Mouse (Mus musculus) thymus, adult 2 months (tissue): ENCODE measurements around the gene Irgc1. TPM values are rescaled to one million over a fixed set of nuclear protein-coding genes. Genes with fewer than 3 reads are reported as not detected.

Source experiments
- DNase-seq: peaks from one replicate; pipeline ENCODE4 v3.0.0; 2021
- H3K27ac ChIP-seq: fragments of 200-500 bp; 2 replicates; pipeline ENCODE4 v1.5.1; 2012; ENCODE audit warnings: low read length, control low read depth; ENCODE audit not compliant: control insufficient read depth, insufficient read depth
- H3K27me3 ChIP-seq: fragments of 200-500 bp; 2 replicates; pipeline ENCODE4 v1.6.1; 2012; ENCODE audit warnings: mild to moderate bottlenecking, low read length, moderate library complexity, mixed read lengths; ENCODE audit not compliant: control insufficient read depth, insufficient read depth
- H3K36me3 ChIP-seq: fragments of 200-500 bp; 2 replicates; pipeline ENCODE4 v1.6.1; 2012; ENCODE audit warnings: mild to moderate bottlenecking, low read length, moderate library complexity; ENCODE audit not compliant: control insufficient read depth, insufficient read depth
- H3K4me1 ChIP-seq: fragments of 200-500 bp; replicated peaks from 2 replicates; pipeline ENCODE4 v1.6.1; 2012; ENCODE audit warnings: low read length; ENCODE audit not compliant: control insufficient read depth, insufficient read depth
- H3K4me3 ChIP-seq: fragments of 200-500 bp; 2 replicates; pipeline ENCODE4 v1.5.1; 2012; ENCODE audit warnings: mild to moderate bottlenecking, low read length, control low read depth, moderate library complexity; ENCODE audit not compliant: control insufficient read depth, insufficient read depth
- CTCF ChIP-seq: fragments of 200-500 bp; IDR thresholded peaks from 2 replicates; pipeline ENCODE4 v1.5.1; 2012; ENCODE audit warnings: mild to moderate bottlenecking, control low read depth, low read length, moderate library complexity, borderline replicate concordance; ENCODE audit not compliant: control insufficient read depth, poor library complexity, insufficient read depth; ENCODE audit errors: extremely low read depth
- POLR2A ChIP-seq: fragments of 200-500 bp; IDR thresholded peaks from 2 replicates; pipeline ENCODE4 v1.6.1; 2012; ENCODE audit warnings: mild to moderate bottlenecking, low read length, control low read depth, moderate library complexity; ENCODE audit not compliant: control insufficient read depth, poor library complexity, insufficient read depth; ENCODE audit errors: extremely low read depth
- WGBS: fragments of 180-500 bp; shearing (Covaris S2); methylation state at CpG from one replicate; pipeline ENCODE4 v1.1.7; 2018; 5-methylcytosine and 5-hydroxymethylcytosine counted together
- polyA plus RNA-seq: library from polyadenylated mRNA; depleted of rRNA; stranded (reverse); fragments of >200 nt; gene quantifications from 2 replicates; pipeline ENCODE4 v1.2.3, GENCODE M21; 2012; rRNA removed

The Irgc1 gene
- polyA plus RNA-seq = 0.97 and 3.0 TPM in 2 replicates

- no peaks in the 10 kb centered on the region for H3K36me3 ChIP-seq
- peaks cover 59% of the 10 kb centered on the region for H3K4me1 ChIP-seq
- DNase-seq = no peak
- H3K4me3 ChIP-seq = no peak within 1 kb of the TSS
- WGBS = 4% methylated on average over 9 of the region's 9 CpGs
- H3K27ac ChIP-seq = peak within 1 kb of the TSS; percentile 2; the same call in 1 of the 2 replicates
- no peaks in the 10 kb centered on the region for H3K27me3 ChIP-seq
- TF ChIP-seq CTCF (no peak), POLR2A (no peak)
Measured at GRCm38 (mm10) chr7:24451855-24452311, at the start of gene Irgc1. Irgc1 (minus strand) TSS chr7:24452297.

DNA sequence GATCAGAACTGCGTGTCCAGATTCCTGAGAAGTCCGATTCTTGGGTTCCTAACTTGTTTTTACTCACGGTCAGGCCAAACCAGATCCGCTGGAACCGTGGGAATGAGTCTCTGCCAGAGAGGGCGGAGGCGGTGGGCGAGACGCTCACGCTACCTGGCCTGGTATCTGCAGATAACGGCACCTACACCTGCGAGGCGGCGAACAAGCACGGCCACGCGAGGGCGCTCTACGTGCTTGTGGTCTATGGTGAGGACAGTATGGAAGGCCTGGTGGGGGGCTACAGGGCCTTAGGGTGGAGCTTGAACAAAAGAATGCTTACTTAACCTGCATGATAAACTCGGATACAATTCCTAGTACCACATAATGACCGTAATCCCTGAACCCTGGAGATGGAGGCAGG is 49.4 kb upstream of the Irgc1 start:
- Histone ChIP-seq H3K36me3 (no peaks in the 10 kb centered on the region), H3K4me3 (no peak overlapping the region), H3K27ac (no peak overlapping the region), H3K27me3 (peaks cover 9% of the 10 kb centered on the region), H3K4me1 (0 out of 2 replicates have a peak, but pooled peaks cover 4% of the 10 kb centered on the region)
- no peak for TF ChIP-seq POLR2A
- peak; percentile 47; the same call in 1 of the 2 replicates for TF ChIP-seq CTCF
- peak; percentile 48 for DNase-seq
- WGBS = 51% methylated on average over 21 of the region's 21 CpGs

DNA sequence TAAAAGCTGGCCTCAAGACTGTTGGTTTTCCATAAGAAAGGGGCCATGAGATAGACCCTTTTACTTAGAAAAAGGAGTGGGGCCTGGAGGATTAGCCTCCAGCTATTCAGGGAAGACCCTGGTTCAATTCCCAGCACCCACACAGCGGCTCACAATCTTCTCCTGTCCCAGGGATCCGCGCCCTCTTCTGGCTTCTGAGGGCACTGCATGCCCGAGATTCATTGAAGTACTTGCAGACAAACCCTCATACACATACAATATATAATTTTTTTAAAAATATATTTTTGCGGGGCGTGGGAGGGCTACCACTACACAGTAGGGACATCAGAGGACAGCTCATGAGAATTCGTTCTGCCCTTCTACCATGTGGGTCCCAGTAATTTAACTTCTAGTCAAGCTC is 48.8 kb upstream of the Irgc1 start:
- H3K36me3 ChIP-seq = no peaks in the 10 kb centered on the region
- H3K27me3 ChIP-seq = peaks cover 9% of the 10 kb centered on the region
- peak; percentile 56 for DNase-seq
- H3K27ac ChIP-seq = no peak overlapping the region
- WGBS = 32% methylated on average over 7 of the region's 7 CpGs
- TF ChIP-seq CTCF (no peak), POLR2A (no peak)
- H3K4me1 ChIP-seq = 0 out of 2 replicates have a peak, but pooled peaks cover 4% of the 10 kb centered on the region
- no peak overlapping the region for H3K4me3 ChIP-seq

DNA sequence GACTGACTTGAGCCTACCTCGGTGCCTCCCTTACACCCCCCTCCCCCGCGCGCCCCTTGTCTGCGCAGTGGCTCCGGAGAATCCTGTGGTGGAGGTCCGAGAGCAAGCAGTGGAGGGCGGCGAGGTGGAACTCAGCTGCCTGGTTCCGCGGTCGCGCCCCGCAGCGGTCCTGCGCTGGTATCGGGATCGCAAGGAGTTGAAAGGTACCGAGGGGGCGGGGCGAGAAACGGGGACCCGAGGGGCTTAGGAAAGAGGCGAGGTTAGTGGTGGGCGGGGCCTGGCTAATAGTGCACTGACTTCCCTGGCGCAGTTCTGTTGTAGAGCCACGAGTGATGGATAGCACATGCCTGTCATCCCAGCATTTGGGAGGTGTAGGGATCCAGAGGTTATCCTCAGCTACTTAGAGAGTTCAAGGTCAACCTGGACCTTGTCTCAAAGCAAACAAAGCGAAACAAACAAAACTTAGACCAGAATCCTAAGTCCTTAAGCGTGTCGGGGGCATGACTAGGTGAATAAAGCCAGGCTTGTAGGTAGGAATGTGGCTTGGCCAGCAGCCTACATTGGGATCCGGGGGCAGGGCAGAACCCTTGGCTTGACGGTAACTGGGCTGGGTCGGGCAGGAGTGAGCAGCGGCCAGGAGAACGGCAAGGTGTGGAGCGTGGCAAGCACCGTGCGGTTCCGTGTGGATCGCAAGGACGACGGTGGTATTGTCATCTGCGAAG is 47.9 kb upstream of the Irgc1 start:
- WGBS = 17% methylated on average over 43 of the region's 43 CpGs
- Histone ChIP-seq H3K27ac (no peak overlapping the region), H3K27me3 (peaks cover 9% of the 10 kb centered on the region), H3K4me3 (no peak overlapping the region), H3K36me3 (no peaks in the 10 kb centered on the region), H3K4me1 (0 out of 2 replicates have a peak, but pooled peaks cover 4% of the 10 kb centered on the region)
- TF ChIP-seq POLR2A = no peak
- no peak for TF ChIP-seq CTCF
- no peak for DNase-seq

GRCm38 (mm10) chr7:24488303-24488702 is 36.2 kb upstream of the Irgc1 start:
- Histone ChIP-seq H3K36me3 (no peaks in the 10 kb centered on the region), H3K4me1 (no peaks in the 10 kb centered on the region), H3K27me3 (no peaks in the 10 kb centered on the region), H3K4me3 (no peak overlapping the region), H3K27ac (no peak overlapping the region)
- 92% methylated on average over 8 of the region's 8 CpGs for WGBS
- TF ChIP-seq CTCF (no peak), POLR2A (no peak)
- DNase-seq = no peak

GRCm38 (mm10) chr7:24487403-24487802 is 35.3 kb upstream of the Irgc1 start:
- H3K4me3 ChIP-seq = no peak overlapping the region
- no peak overlapping the region for H3K27ac ChIP-seq
- 73% methylated on average over 3 of the region's 3 CpGs for WGBS
- no peaks in the 10 kb centered on the region; the same call in 1 of the 2 replicates for H3K4me1 ChIP-seq
- peaks cover 5% of the 10 kb centered on the region; the same call in 1 of the 2 replicates for H3K27me3 ChIP-seq
- no peak for DNase-seq
- no peaks in the 10 kb centered on the region for H3K36me3 ChIP-seq
- no peak for TF ChIP-seq POLR2A
- TF ChIP-seq CTCF = no peak

DNA sequence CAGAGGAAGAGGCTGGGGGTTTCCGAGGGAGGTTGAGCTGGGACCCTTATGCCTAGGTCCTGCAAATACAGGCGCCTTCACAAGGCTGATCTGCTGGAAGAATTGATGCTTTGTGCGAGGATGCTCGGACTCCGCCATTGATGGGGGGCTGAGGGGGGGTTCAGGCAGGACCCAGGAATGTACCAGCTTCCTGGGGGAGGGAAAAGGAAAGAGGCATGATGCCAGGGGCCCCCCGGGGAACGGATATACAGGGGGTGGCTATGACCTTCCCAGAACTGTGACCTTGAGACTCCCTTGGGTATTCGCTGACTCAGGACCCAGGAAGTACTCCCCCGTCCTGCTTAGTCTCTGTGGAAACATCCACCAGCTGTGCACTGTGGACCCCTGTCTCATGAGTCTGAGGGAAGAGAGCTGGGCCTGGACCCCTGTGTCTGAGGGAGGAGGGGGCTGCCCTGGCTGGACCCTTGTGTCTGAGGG is 34.6 kb upstream of the Irgc1 start:
- no peak for DNase-seq
- Histone ChIP-seq H3K4me1 (peaks cover under 1% of the 10 kb centered on the region), H3K36me3 (no peaks in the 10 kb centered on the region), H3K27ac (no peak overlapping the region), H3K27me3 (peaks cover 7% of the 10 kb centered on the region; the same call in 1 of the 2 replicates), H3K4me3 (no peak overlapping the region)
- 73% methylated on average over 9 of the region's 9 CpGs for WGBS
- TF ChIP-seq POLR2A (no peak), CTCF (no peak)
